Mouse (Mus musculus) frontal cortex, adult (tissue): ENCODE measurements around the gene Vmn1r87.

ENCODE experiments used
- ATAC-seq: cut with Nextera tagmentation; 2 replicates; pipeline ENCODE4 v1.9.2; 2017; ENCODE audit warnings: mild to moderate bottlenecking, moderate library complexity, mixed read lengths; ENCODE audit not compliant: low TSS enrichment

Gene Vmn1r87

DNA sequence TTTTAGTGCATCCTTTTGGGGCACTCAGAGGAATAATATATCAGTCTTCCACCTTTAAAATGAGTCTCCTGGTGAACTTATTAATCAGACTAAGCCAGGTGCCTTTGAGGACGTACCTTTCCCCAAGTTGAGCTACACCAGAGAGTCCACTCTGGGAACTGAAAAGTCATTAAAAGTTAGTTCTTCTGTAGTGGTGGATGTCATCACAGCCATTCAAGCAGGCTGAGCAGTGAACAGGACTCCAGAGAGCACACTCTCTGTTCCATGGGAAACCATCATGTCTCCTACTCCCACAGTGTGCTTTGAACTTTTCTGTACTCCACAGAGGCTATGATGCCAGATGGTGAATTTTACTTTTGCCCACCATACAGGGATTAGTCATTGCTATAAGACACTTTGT, at the start of gene Vmn1r87:
Gene Vmn1r87 (minus strand): TSS at position 101 of the 400 bp plus-strand sequence.
- no peak for ATAC-seq

DNA sequence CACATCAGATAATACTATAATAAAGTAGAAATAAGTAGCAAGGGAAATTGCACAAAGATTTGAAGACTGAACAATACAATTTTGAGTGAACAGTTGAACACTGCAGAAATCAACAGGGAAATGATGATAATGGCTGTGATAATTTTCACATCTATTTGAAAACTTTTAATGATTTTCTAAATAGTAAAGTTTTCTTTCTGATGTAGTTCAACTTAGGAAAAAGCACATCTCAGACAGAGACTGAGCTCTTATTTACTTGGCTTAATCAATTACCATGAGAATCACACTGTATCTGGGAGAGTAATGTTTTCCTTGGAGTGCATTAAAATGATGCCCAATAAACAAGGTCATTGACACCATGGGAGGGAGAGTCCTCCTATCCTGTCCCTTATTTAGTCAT, 19.3 kb upstream of the Vmn1r87 start, which contains the start of gene Vmn1r88:
Gene Vmn1r88 (plus strand): TSS at position 301 of the 400 bp plus-strand sequence.
- no peak for ATAC-seq

DNA sequence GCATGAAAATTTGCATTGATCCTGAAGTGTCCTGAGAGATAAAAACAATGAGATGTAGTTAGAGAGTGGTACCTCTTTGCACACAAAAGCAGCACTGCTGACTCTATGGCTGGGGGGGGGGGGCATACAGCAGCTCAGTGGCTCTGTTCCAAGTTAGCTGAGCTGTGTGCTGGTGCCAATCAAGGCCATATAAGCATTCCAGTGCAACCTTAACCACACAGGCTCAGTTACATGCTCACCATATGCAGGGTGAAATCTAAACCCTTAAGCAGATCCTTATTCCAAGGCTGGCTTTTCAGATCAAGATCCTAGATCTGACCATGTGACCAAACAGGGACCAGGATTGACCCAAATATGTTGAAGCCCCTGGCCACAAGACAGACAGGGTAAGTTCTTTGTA, 2.6 kb downstream of the Vmn1r87 start:
- ATAC-seq: no peak

DNA sequence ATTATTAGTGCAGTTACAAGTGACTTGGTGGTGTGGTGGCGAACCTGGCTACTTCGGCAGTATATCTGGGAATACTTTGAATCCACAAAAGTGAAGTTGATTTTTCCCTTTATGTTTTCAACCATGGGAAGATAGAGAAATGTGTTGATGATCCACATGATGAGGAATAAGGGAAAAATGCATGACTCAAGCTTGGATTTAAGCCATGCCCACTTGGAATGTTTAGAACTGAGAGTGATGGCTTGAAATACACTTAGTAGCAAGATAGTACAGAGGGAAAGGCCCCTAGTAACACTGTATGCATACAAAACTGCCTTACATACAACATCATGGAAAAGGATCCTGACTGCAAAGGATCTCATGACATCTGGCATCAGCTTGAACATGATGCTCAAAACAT, 8.1 kb downstream of the Vmn1r87 start:
- no peak for ATAC-seq

DNA sequence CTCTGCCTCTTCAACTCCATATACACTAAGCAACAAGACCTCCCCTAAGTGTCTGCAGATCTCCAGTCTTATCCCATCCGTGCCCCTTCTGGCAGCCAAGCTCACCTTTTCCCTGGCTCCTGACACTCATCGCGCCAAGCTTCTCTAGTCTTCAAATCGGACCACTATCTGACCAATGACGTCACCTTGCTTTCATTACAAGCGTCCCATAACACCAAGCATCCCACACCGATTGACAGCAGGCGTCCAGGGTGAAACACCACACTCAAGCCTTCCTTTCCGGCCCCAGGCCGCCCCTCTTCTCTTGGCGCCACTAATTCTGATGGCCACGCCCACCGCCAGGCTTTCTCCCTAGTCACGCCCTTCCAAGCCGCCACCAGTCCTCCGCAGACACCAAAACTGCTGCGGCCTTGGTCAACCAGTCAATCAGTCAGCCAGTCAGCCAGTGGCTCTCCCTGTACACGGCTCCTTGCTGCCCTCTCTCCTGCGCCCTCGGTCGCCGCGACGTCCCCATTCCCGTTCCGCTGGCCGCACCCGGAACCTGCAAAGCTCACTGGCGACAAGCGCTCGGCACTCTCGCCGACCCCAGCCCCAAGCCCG, 16.3 kb downstream of the Vmn1r87 start:
- peak; percentile 20; the same call in 1 of the 2 replicates for ATAC-seq

DNA sequence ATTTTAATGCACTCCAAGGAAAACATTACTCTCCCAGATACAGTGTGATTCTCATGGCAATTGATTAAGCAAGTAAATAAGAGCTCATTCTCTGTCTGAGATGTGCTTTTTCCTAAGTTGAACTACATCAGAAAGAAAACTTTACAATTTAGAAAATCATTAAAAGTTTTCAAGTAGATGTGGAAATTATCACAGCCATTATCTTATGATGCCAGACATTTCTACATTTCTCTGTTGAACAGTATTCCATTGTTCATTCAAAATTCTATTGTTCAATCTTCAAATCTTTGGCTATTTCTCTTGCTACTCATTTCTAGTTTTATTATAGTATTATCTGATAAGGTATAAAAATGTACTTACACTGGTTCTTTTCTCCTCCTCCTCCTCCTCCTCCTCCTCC, 20.1 kb downstream of the Vmn1r87 start, which contains the start of gene Vmn1r86:
Gene Vmn1r86 (minus strand): TSS at position 101 of the 400 bp plus-strand sequence.
- no peak for ATAC-seq

DNA sequence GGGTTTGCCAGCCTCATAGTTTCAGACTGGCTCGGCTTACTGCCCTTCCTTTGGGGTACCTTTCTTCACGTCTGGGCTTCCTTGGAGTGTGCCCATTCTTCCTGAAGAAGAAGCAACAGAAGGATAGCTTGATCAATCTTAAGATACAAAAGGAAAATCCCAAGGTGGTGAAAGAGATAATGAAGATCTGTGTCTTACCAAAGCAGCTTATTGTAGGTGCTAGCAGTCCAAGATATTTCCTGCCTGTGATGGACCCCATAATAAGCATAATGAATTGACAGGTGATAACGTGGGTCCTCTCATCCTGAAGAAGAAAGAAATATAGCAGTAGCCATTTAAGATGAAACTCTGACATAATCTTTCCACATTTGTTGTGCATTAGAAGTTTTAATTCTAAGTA, 44.9 kb downstream of the Vmn1r87 start, which contains the start of gene Vmn1r85:
Gene Vmn1r85 (minus strand): TSS at position 101 of the 400 bp plus-strand sequence.
- ATAC-seq: no peak
